Mouse (Mus musculus): ENCODE results near the gene Dohh.

The Dohh gene

DNA sequence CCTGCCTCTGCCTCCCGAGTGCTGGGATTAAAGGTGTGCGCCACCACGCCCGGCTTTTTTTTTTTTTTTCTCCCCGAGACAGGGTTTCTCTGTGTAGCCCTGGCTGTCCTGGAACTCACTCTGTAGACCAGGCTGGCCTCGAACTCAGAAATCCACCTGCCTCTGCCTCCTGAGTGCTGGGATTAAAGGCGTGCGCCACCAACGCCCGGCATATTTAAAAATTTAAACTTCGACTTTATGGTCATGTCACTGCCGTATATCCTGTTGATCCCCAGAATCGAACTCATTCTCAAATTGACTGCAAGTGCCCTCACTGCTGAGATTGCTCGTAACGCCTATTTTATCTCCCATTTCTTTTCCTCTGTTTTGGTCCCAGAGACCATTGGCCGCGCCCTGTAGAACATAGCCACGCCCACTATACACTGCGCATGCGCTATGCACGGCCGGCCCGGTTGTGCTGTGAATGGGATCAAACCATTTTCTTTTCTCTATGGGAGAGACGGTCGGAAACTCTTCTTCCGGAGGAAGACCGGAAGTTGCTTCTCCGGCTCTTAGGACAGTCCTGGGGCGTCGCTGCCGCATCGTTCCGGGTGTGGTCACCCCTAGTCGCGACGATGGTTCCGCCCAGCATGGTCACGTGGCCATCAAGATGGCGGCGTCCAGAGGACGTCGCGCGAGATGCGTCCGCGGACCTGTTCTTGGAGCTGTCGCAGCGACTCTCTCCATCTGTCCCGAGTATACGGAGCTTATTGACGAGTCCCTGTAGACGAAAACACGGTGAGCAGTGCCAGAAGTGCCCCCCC, at the start of gene Dohh, which contains the start of gene Gm48551:
Gene Dohh (plus strand): TSS at position 627 of the 803 bp plus-strand sequence.
Gene Gm48551 (plus strand): TSS at position 665 of the 803 bp plus-strand sequence.
- peak; percentile 97 for DNase-seq (ENCODE audit: extremely low read depth, low read depth)

DNA sequence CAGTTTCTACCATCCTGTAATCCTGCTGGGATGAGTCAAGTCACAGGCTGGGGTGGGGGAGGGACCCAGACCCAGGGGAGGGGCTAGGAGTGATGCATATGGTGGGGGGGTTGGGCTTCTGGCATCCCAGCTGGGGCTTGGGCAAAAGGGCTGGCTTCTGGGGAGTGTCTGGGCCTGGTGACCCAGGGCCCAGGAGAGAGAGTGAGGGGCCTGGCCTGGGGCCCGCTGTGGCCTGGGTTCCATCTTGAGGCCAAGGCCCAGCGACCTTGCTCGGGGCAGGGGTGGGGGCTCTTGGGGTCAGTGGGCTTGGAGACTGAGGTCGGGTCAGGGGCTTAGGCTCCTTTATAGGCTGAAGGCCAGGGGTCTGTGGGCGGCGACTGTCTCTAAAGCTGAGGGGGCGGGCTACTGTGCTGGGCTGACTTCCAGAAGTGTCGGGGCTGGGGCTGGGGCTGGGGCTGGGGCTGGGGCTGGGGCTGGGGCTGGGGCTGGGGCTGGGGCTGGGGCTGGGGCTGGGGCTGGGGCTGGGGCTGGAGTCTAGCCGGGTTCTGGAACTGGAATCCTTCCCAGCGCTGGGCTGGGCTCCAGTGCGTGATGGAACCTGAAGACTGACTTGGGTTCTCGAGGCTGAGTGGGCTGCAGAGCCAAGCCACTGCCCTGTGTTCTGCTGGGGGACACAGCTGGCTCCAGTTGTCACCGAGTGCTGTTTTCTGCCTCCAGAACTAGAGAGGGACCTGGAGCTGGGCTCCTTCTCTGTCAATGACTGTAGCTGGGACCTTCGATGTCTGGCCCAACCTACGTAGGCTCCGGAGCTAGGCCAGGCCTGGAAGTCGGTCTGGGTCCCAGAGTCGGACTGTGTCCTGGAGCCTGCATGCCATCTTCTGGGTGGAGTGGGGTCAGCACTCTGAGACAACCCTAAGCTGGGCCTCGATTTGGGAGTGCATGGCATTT, 48.6 kb upstream of the Dohh start:
- no peak for DNase-seq (ENCODE audit: extremely low read depth, low read depth)

DNA sequence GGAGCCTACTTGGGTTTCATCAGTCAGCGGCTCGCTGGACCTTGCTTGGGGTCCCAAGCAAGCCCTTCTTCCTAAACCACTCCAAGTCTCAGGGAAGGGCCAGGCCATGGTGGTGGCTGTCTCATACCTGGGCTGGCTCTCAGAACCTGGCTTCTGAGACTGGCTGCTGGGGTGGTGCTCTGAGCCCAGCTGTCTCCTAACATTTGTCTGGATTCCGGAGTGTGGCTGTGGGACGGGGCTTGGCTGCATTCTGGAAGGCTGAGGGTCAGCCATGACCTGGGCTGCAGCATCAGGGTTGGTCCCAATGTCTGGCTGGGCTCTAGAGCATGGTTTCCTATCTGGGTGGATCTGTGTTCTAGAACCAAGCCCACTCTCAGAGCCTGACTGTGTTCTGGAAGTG, 47.7 kb upstream of the Dohh start:
- DNase-seq (ENCODE audit: extremely low read depth, low read depth) = no peak

DNA sequence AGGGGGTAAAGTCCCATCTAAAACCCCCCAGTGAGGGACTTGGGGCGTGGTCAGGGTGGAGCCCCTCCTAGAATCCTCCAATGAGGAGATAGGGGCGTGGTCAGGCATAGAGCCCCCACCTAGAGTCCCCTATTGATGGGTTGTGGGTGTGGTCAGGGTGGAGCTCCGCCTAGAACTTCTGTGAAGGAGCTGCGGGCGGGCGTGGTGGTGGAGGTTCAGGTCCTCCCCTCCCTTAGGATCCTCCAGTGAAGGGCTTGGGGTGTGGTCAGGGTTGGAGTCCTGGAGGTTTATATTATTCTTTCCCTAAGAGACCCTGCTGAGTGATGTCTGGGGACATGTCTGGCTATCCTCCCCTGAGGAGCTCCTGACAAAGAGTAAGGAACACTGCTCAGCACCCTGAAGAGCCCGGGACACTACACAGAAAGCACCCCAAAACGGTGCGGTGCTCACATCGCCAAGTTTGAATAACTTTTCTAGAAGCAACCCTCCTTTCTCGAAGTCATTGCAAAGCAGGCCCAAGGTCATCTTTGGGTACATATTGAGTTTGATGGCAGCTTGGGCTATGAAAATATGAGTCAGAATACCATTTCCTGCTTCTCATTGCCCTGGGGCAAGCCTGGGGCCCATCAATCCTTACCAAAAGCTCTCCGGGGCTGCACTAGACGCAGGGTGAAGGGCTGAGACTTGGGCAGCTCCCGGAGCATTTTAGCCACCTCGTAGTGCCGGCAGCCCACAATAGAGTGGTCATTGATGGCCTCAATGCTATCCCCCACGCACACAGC, 43.5 kb upstream of the Dohh start:
- DNase-seq (ENCODE audit: extremely low read depth, low read depth) = no peak

DNA sequence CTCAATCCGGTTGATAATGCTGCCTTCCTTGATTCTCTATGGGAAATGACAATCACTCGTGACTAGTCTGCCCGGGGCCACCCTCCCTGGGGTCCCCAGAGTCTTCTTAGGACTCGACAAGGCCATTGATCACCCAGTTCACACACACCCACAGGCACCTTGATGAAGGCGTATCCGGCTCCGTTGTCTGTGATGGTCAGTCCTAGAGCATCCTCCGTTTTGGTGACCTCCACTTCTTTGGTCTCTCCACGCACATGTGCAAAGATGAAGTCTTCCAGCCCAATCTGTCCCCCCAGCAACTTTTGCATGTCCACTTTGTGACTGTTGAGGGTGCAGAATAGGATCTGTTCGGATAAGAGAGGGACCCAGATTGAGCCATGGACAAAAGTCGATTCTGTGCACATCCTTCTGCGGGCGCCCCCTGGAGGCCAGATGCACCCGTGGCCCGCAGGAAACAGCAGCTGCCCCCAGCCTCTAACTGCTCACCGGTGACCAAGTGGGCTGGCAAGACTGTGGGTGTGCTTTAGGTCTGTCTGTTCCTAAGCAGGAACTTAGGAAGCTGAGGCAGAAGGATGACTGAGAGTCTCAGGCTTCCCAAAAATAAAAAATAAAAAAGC, 42.8 kb upstream of the Dohh start:
- no peak for DNase-seq (ENCODE audit: extremely low read depth, low read depth)

DNA sequence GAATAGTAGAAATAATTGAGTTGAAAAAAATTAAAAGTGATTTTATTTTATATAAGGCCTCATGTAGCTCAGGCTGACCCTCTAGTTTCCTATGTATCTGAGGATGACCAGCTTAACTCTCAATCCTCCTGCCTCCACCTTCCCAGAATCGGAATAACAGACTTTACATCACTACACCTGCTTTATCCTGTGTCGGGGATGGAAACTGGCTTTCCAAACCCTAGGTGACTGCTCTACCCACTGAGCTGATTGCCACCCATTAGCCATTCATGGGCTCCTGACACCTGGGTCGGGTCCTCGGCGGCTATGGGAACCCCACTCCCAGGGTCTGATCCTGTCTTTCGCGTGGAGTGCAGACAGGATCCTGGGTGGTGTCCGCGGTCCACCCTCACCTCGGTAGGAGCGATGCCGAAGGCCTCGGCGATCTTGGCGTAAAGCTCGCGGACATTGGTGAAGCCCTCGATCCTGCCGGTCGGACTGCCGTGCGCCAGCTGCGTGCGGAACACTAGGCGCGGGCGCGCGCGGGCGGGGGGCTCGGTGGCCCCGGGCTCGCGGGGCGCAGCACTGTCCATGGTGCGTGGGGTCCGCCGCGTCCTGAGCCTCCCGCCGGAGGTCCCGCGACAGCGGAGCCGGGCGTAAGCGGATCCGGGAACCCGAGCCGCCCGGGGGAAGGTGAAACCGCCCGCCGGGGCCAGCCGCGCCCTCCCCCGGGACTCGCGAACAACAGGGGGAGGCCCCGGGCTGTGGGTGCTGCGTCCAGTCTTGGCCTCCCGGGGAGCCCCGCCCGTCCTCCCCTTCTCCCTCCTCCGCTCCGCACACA, 41.3 kb upstream of the Dohh start, which contains the start of gene Gipc3:
Gene Gipc3 (minus strand): TSS at position 581 of the 820 bp plus-strand sequence.
- DNase-seq (ENCODE audit: extremely low read depth, low read depth) = no peak

DNA sequence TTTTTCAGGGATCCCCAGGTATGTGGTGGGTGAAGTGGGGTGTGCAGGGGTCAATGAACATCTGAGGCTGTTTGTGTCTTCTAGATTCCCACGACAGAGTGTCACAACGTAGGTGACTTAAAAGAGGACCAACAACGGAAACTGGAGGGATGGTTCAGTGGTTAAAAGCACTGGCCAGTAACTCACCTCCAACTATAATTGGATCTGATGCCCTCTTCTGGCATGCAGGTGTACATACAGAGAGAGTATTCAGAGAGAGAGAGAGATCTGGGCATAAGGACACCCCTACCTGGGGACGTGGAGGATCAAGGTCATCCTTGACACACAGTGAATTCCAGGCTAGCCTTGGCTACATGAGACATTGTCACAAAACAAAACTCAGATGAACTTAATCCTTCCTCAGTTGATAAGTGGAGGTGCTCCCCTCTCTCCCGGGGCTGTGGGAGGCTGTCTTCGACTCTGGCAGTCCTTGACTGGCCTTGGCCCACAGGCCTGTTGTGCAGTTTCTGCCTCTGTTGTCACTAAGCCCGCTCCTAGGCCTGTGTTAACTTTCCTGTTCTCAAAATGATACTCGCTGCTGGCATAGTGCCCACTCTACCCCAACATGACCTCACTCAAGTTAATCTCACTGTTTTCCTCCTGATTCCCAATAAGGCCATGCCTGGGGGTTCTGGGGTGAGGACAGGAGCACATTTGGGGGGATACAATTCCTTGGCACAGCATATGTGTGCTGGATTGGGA, 39.6 kb upstream of the Dohh start:
- DNase-seq (ENCODE audit: extremely low read depth, low read depth) = no peak

DNA sequence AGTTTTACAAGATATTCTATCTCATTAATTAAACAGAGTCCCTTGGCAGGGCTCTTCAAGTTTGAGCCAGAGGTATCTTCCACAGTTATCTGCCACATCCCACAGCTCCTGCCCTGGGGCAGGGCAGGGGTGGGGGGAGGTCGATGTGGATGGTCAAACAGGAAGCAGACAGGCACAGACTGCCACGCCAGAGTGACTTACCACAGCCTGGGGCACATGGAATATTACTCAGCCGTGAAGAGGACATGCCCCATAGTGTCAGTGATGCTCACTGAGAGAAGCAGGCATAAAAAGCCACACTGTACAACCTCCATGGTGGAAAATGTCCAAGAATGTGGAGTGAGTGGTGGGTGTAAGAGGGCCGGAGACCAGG, 39.1 kb upstream of the Dohh start:
- DNase-seq (ENCODE audit: extremely low read depth, low read depth) = no peak

DNA sequence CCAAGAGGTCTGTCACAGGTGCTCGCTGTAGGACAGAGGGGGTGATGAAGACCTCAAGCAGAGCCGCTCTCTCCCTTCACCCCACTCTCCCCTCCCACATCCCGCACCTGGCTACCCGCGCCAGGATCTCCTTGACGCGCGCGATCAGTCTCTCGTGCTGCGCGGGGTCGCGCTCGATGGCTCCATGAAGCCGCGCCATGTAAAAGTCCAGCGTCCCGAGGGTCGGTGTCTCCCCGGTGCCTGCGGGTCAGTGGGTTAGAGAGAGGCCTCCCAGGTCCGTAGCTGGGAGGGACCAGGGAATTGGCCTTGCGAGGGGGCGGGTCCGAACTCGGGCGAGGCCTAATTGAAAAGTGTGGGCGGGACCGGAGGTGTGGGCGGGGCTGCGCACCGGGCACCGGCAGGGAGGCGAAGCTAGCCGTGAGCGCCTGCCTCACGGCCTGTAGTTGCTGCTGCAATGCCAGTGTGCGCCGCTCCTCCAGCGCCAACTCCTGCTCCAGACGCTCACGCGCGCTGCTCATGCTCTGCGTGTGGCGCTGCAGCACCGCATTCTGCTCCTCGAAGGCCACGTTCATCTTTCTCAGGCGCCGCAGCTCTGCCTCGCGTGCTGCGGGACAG, 37.7 kb upstream of the Dohh start:
- DNase-seq (ENCODE audit: extremely low read depth, low read depth) = no peak

DNA sequence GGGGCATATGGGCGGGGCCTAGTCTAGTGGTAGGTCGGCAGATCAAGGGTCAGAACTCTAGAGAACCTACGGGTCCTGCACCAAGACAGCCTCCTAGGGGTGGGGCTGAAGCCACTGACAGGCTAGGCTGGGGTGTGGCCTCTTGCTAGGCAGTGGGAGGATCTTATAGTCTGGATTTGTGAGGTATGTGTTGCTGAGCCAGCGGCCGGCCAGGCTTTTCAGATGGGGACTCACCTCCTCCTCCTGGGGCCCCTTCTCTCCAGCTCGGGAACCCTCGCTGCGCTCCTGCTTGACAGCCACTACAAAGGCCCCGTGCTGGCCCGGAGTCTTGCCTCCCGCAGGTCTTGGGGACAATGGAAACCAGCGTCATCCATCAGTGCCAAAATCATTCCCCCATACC, 35.1 kb upstream of the Dohh start:
- DNase-seq (ENCODE audit: extremely low read depth, low read depth) = no peak

DNA sequence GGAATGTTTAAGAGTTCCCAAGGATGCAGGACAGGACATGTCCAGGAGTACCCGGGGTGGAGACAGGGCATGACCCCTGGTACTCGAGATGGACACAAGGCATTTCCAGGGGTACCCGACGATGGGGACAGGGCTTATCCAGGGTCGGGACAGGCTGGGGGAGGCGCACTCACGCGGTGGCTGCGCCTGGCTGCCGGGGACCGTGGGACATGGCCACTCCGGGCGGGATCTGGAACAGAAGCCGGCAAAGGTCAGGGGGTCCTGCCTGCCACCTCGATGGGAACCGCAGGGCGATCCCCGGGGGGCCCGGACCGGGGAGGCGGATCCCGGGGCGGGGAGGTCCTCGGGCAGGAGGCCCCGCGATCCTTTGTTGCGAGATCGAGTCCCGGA, 34.3 kb upstream of the Dohh start:
- DNase-seq (ENCODE audit: extremely low read depth, low read depth) = no peak

DNA sequence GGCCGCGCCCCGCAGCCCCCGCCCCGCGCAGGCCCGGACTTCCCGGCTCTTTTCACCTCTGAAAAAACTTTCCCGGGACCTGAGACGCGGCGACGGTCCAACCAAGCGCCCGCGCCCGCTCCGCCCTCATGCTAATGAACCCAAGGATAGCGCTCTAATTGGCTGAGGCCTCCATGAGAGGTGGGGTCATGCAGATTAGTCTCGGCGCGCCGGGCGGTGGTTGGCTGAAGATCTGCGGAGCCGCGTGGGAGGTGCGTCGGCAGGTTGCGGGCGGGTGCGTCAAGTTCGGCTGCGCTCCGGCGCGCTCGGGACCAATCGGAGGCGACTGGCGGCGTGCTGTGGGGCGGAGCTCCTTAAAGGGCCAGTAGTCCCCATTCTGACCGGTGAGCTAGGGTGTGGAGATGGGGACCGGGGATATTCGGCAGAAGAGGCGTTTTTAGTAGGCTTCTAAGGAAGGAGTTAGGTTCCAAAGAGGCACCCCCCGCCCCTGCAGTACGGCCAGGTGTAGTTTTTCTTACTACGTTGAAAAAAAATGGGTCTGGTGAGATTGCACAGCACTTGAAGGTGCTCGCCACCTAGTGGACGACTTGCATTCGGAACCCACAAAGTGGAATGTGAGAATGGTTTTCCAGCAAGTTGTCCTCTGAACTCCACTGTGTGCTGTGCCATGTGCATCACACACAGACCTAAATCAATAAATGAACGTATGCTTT, 33.7 kb upstream of the Dohh start, which contains the start of gene Hmg20b:
Gene Hmg20b (minus strand): TSS at position 130 of the 713 bp plus-strand sequence.
- peak; percentile 93 for DNase-seq (ENCODE audit: extremely low read depth, low read depth)

DNA sequence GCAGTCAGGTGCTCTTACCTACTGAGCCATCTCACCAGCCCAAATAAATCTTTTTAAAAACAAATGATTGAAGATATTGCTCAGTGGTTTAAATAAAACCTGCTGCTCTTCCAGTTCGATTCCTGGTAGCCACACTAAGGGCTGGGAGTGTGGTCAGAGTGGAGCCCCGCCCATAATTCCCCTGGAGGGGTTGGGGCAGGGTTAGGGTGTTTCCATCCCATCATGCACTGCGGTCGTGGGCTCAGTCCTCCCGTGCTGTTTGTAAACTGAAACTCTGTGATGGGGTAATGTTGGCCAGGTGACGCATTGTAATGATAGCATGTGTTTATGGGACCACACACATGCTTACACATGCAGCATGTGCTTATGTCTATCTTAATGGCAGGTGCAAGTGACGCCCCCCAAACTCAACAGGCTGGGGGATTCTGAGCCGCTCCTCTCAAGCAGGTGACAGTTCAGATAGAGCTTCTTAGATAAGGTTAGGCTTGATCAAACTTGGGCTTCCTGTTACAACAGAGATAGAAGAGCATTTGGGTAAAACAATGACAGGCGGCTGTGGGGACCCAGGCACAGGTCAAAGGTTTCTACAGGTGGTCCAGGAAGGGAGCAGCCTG, 32.4 kb upstream of the Dohh start:
- peak; percentile 78 for DNase-seq (ENCODE audit: extremely low read depth, low read depth)

DNA sequence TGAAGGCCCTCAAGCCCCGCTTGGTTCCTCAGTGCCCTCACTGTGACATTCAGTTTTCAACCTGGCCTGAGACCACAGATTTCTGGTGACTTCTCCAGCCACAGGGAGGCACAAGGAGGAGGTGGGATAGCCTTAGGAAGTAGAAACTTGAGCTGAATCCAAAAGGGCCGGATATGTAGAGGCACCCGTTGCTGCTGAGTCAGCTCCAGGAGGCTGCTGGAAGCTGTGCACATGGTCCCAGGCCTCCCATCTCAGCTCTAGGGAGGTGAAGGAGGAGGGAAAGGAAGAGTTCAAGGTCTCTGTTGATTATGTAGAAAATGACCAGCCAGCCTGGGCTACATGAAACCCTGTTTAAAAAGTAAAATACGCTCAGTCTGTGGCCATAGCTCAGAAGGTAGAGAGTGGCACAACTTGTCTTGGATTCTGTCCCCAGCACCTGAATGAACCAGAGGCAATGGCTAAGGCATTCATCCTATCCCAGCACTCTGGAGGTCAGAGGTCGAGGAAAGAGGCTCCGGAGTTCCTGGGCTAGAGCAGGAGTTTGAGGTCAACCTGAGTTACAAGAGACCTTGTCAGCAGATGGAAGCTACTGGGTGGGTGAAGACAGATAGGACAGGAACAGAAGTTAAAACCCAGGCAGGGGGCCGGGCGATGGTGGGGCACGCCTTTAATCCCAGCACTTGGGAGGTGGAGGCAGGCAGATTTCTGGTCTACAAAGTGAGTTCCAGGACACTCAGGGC, 29.3 kb upstream of the Dohh start:
- no peak for DNase-seq (ENCODE audit: extremely low read depth, low read depth)

DNA sequence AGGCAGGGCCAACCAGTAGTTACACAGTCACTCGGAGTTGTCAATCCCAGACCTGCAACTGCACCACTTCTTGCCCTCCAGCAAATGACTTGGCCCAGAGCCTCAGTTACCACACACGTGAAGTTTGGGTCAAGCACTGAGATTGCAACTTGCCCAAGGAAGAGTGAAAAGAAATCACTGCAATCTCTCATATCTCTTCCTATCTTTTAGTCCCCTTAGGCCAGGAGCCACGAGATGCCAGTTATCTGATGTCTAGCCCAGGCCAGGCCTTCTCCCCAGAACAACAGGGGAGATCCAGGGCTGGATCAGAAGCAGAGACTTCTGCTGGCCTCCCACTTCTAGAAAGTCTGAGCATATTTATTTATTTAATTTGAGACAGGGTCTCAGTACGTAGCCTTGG, 28.7 kb upstream of the Dohh start:
- DNase-seq (ENCODE audit: extremely low read depth, low read depth) = no peak

DNA sequence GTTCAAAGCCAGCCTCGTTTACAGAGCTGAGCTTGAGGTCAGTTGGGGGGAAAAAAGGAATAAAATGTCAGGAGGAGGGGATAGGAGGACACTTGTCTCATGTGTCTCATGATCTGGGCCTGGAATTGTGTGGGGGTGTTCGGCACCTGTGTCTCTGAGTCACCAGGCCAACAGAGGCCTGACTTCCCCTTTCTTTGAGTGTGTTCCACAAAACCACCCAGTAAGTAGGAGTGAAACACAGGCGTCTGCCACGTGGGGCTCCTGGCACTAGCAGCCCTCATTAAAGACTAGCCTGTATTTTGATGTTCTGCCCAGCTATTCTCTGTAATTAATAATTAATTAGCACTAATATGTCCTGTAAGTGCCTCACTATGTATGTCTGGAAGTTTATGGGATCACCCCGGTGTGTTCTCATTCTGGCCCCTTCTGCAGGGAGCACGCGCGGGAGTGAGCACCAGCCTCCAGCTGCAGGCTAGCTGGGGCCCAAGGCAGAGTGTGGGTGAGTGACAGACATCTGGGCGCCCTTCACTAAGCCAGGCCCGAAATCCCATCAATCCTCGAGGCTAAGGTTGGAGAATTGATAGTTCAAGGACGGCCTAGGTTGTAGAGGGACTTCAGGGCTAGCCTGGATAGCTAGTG, 27.8 kb upstream of the Dohh start:
- DNase-seq (ENCODE audit: extremely low read depth, low read depth) = peak; percentile 88

All from MEL-GATA-1-ER (cell line).